Mouse (Mus musculus) heart, adult 11 months (tissue): Measurements from ENCODE around the gene Trex1.

Experiments
- DNase-seq: peaks from one replicate; pipeline ENCODE4 v3.0.0; 2022

Trex1 gene

GRCm38 (mm10) chr9:109009636-109010315 is 49.8 kb downstream of the Trex1 start:
- DNase-seq = peak; percentile 98

- DNase-seq = peak; percentile 92
These were observed 50.4 kb downstream of the Trex1 start for GRCm38 (mm10) chr9:109008994-109009635.

GRCm38 (mm10) chr9:109008081-109008480 is 51.5 kb downstream of the Trex1 start:
- DNase-seq = peak; percentile 89
